Mouse (Mus musculus) layer of hippocampus, adult 8-10 months (tissue): ENCODE data around the gene Cd4. TPM values are rescaled to one million over a fixed set of nuclear protein-coding genes. Genes with fewer than 3 reads are reported as not detected.
A peak's percentile ranks its signal among the peaks of the same experiment; 100 is the strongest.
"Not testable (repeated sequence)": the region's sequence is repeated elsewhere in the genome, so short reads cannot be mapped to it uniquely, and the experiment has no call there.

ENCODE experiments used
- DNase-seq, 2 experiments: peaks; one replicate each; pipeline ENCODE4 v3.0.0; 2022; ENCODE audit warnings: low spot score in 2 of 2
- total RNA-seq, 4 experiments: library from RNA; stranded (reverse); gene quantifications; 2 replicates each; pipeline ENCODE4 v1.2.4; 2022

Cd4 gene
- total RNA-seq, 4 experiments from 2014 or later, result 0.12 to 0.38 TPM; not detected in 2

GRCm38 (mm10) chr6:124854647-124855046, 33.4 kb downstream of the Cd4 start:
- no peak for DNase-seq

- DNase-seq, result no peak
Observed at GRCm38 (mm10) chr6:124850535-124850934, 37.5 kb downstream of the Cd4 start.

GRCm38 (mm10) chr6:124847305-124847704, 40.7 kb downstream of the Cd4 start:
- DNase-seq, result peak; percentile 84 to 95

GRCm38 (mm10) chr6:124840241-124841167, 47.5 kb downstream of the Cd4 start, which contains the start of gene Gnb3:
TSS of gene Gnb3 (minus strand) at chr6:124840275.
- no peak for DNase-seq

- no peak for DNase-seq
Observed at GRCm38 (mm10) chr6:124839805-124840204, 48.2 kb downstream of the Cd4 start.

GRCm38 (mm10) chr6:124836411-124836810, 51.6 kb downstream of the Cd4 start:
- no peak for DNase-seq

GRCm38 (mm10) chr6:124835531-124835930, 52.5 kb downstream of the Cd4 start:
- no peak for DNase-seq

GRCm38 (mm10) chr6:124834512-124835081, 53.4 kb downstream of the Cd4 start:
- no peak for DNase-seq

- no peak for DNase-seq
Observed at GRCm38 (mm10) chr6:124831649-124832048, 56.4 kb downstream of the Cd4 start.

- DNase-seq, result not testable (repeated sequence)
Observed at GRCm38 (mm10) chr6:124831199-124831598, 56.8 kb downstream of the Cd4 start.

GRCm38 (mm10) chr6:124829799-124830700, 58.0 kb downstream of the Cd4 start:
- DNase-seq, result peak; percentile 94 to 96

- DNase-seq, result peak; percentile 99
Observed at GRCm38 (mm10) chr6:124828868-124829798, 58.9 kb downstream of the Cd4 start, which contains the start of the genes Usp5 and Cdca3. TSS of gene Usp5 (minus strand) at chr6:124829484. TSS of gene Cdca3 (plus strand) at chr6:124829547.

- DNase-seq, result no peak
Observed at GRCm38 (mm10) chr6:124828101-124828592, 59.9 kb downstream of the Cd4 start.

- DNase-seq, result no peak
Observed at GRCm38 (mm10) chr6:124822049-124822448, 66.0 kb downstream of the Cd4 start.

- DNase-seq, result no peak
Observed at GRCm38 (mm10) chr6:124820891-124821290, 67.1 kb downstream of the Cd4 start.

GRCm38 (mm10) chr6:124817971-124818370, 70.0 kb downstream of the Cd4 start:
- DNase-seq, result no peak

- DNase-seq, result no peak
Observed at GRCm38 (mm10) chr6:124817563-124817962, 70.5 kb downstream of the Cd4 start.

- DNase-seq, result no peak
Observed at GRCm38 (mm10) chr6:124817125-124817524, 70.9 kb downstream of the Cd4 start.

- DNase-seq, result no peak
Observed at GRCm38 (mm10) chr6:124816611-124817010, 71.4 kb downstream of the Cd4 start.
